Mouse (Mus musculus) left cerebral cortex, postnatal 14 days (tissue): ENCODE data around the gene Syn2. TPM values are rescaled to one million over a fixed set of nuclear protein-coding genes. Genes with fewer than 3 reads are reported as not detected.
A peak's percentile ranks its signal among the peaks of the same experiment; 100 is the strongest.

Source experiments
- DNase-seq, 2 experiments: peaks; one replicate each; pipeline ENCODE4 v3.0.0; 2021 to 2022; ENCODE audit warnings: low spot score in 2 of 2, mixed read lengths in 1 of 2
- intact Hi-C: fragments of 180-260 bp; cut with DNase I; formaldehyde crosslinking; loops from one replicate; pipeline ENCODE4 v1.15.1; 2025
- microRNA-seq, 2 experiments: library from miRNA; unstranded; fragments of <30 nt; microRNA quantifications; one replicate each; pipeline ENCODE4 v1.2.0; 2022
- total RNA-seq, 2 experiments: library from RNA; stranded (reverse); gene quantifications; 2 replicates each; pipeline ENCODE4 v1.2.3; 2021

Gene Syn2
- total RNA-seq, 2 experiments from 2014 or later = 509 to 518 TPM

DNA sequence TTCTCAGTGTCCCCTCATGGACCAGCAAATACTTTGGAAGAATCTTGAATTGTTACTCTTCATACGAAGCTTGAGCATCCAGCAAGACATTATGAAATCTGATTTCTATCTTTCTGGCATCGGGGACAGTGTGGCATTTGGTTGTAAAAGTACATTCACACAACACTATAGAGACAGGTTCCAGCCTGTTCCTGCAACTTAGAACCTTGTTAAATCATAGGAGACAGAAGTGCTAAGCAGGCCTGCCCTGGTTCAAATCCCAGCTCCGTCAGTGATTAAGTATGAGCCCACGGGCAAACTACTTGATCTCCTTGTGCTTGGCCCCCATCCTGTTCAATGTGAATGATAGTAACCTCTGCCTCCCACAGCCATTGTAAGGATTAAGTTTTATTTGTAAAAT lies 185.0 kb downstream of the Syn2 start:
- DNase-seq = no peak
- intact Hi-C loops = no loop called here

DNA sequence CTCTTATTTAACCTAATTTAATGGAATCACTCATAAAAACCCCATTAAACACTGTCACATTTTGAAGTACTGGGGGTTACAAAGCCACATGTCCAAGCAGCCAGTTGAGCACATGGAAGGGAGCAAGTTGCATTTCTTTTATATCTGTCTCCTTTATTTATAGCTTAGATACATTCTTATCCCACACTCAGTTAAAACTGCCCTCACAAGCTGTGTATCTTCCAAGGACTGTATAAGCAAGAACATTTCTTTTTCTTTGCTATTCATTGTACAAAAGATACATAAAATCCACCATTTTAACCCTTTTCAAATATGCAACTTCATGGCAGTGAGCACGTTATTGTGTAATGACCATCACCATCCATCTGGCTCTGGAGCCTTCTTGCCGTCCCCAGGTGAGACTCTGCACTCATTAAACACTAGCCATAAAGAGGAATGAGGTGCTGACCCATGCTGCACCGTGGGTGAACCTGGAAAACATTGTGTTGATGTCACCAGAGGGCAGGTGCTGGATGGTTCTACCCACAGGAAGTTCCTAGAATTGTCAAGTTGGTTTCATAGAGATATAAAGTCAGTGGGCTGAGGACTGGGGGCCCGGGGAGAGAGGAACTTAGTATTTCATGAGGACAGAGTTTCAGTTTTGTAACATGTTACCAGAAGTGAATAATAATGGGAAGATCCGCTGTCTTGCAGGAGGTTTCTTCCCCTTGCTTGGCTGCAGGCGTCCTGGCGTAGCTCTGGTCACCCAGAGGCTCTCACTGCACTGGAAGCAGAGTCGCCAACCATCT lies 186.4 kb downstream of the Syn2 start:
- peak in 1 of 2 experiments; percentile 57 for DNase-seq

GRCm38 (mm10) chr6:115321883-115322351 lies 187.2 kb downstream of the Syn2 start:
- intact Hi-C loops = no loop called here
- DNase-seq = peak; percentile 60 to 86

More for the DNA sequence above, 186.4 kb downstream of the Syn2 start:
- intact Hi-C loops = no loop called here

DNA sequence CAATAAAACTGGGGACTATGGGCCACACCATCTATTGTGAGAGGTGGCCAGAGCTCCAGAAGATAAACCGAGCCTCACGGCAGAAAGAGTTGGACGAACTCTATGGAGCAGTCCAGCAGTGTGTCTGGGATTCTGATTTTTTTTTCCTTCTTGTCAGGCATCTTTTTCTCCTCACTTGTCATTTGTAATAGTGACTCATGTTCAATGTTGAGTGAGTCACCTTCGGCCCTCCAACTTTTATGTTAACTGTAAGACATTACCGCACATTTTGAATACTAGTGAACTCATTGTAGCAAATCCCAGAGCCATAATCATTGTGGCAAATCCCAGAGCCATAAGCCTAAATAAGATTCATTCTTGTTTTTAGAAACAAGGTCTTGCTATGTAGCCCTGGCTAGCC lies 188.3 kb downstream of the Syn2 start:
- DNase-seq = no peak
- intact Hi-C loops = no loop called here

DNA sequence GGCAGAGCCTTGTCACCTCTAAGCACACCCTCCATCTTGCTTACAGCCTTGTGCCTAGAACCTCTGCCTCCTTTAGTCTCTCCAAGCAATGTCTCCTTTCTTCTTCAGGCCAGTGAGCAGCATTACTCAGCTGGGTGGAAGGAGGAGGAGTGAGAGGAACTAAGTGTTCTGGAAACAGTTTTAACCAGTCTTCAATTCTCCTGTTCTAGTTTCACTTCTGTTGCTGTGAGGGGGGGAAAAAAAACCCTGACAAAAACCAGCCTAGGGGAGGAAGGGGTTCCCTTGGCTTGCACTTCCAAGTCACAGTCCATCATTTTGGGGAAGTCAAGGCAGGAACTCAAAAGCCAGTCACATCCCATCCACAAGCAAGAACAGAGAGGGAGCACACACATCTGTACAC lies 196.3 kb downstream of the Syn2 start:
- intact Hi-C loops = no loop called here
- DNase-seq = no peak

Small RNAs within 50 kb of the gene (microRNA-seq; reads per million reads assigned to microRNA genes)
- gene Gm24767 = 0 reads per million in 2 experiments

Other genes with a start within 250 kb of the Syn2 start
- gene Vgll4, start 164.9 kb upstream of the Syn2 start, total RNA-seq = 10 to 100 TPM; 48.0 to 53.4 TPM
- gene Tamm41, start 97.0 kb upstream of the Syn2 start, total RNA-seq = 10 to 100 TPM; 17.3 to 21.9 TPM
- gene Gm17482, start 92.4 kb downstream of the Syn2 start, total RNA-seq = not detected
- 10 to 100 TPM; 17.2 to 18.3 TPM for gene Timp4, start 117.3 kb downstream of the Syn2 start, total RNA-seq
- 1 to 10 TPM; 4.1 to 6.4 TPM for gene Pparg, start 226.0 kb downstream of the Syn2 start, total RNA-seq